Mouse (Mus musculus) spleen, postnatal 0 days (tissue): Measurements from ENCODE around the gene Ctdsp1. TPM values are rescaled to one million over a fixed set of nuclear protein-coding genes. Genes with fewer than 3 reads are reported as not detected.

Experiments used
- microRNA counts: library from miRNA; unstranded; fragments of <30 nt; microRNA quantifications from one replicate; lab custom pipeline; 2015
- polyA plus RNA-seq: library from polyadenylated mRNA; unstranded; fragments of >200 nt; fragmentation: Nextera tagmentation; extraction: Ambion mirVana; gene quantifications from 2 replicates; pipeline ENCODE4 v1.2.1, GENCODE M21; 2015

The Ctdsp1 gene
- polyA plus RNA-seq = 41.8 and 50.5 TPM in 2 replicates

GRCm38 (mm10) chr1:74390924-74391748, at the start of gene Ctdsp1:
Ctdsp1 (plus strand) TSS chr1:74391509.

DNA sequence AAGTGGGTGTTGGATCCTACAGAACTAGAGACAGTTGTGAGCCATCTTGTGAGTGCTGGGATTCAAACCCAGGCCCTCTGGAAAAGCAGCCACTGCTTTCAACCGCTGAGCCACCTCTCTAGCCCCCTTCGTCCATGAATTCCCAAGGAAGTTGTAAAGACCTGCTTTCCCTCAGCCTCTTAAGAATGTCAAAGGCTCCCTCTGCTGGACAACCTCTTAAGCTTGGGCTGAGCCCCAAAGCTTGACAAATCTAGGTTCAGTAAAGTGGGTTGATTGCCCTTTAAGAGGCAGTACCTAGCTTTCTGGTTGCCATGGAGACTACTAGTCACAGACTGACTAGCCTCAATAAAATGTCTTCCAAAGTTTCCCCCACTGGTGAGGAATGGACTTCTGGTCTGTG, 29.5 kb upstream of the Ctdsp1 start, which contains the start of gene Catip:
Catip (plus strand) TSS at position 297 of the 400 bp plus-strand sequence.

DNA sequence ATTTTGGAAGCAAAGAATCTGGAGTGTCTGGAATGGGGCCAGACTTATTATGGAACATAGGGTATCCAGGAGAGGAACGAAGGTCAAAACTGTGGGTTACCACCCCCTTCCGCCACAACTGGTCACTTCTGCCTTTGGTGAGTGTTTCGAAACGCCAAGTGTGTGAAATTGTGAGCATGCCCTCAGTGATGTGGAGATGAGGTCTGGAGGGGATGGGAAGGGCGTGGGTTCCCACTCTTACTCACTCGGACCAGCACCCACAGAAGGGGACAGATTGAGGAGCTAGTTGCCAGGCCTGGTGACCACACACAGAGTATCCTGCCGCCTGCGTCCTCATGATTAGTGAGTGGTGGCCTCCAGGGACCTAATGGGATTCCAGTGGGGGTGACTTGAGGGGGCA, 16.3 kb upstream of the Ctdsp1 start, which contains the start of gene Slc11a1:
Slc11a1 (plus strand) TSS at position 216 of the 400 bp plus-strand sequence.

DNA sequence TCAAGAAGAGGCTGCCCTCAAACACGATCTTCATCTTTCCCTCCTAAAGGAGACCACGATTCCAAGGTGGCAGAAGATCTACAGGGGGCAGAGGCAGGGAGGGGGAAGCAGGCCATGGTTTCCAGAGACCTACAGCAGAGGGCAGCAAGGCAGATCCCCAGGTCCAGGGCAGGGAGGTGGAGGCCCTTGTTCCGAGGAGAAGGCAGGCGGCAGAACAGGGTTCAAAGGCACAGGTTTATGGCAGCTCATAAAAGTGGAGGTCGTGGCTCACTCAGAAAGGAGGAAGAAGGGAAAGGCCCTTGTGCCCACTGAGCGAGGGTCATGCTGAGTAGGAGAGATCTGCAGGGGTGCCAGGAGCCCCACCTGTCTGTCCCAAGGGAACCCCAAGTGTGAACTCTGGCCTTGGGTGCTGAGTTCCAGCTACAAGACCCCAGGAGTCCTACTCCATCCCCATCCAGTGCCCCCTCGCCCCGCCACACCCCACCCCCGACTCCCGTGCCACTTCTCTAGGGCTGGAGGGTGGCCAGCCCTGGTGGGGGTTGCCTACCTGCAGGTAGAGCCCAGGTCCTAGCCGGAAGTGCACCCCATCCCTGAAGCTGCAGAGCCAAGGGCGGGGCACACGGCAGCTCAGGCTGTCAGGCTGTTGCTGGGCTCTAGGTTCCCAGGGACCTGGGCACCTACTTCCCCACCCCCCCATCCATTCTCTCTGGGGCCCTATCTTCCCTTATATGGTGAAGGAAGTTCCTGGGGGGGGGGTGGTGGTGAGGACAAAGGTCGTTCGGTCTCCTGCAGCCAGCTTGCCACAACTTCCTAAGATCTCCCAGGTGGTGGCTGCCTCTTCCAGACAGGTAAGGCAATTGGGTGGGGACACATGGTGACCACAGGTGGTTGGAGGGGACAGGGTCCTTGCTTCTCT, 17.5 kb downstream of the Ctdsp1 start, which contains the start of gene Vil1:
Vil1 (plus strand) TSS at position 788 of the 916 bp plus-strand sequence.

MicroRNAs encoded within 50 kb of the gene (microRNA counts, 519-probe panel; counts per million panel counts)
- 7,104 counts per million, percentile 68 among the panel's probes with 10 or more counts for microRNA mmu-miR-26b (lab: Ali Mortazavi, UCI)

Other genes with a start within 250 kb of the Ctdsp1 start
- 19.3 and 24.9 TPM in 2 replicates for gene Cxcr2, start 237.5 kb upstream of the Ctdsp1 start, polyA plus RNA-seq
- not detected in 2 replicates for gene Cxcr1, start 196.9 kb upstream of the Ctdsp1 start, polyA plus RNA-seq
- gene Arpc2, start 155.4 kb upstream of the Ctdsp1 start, polyA plus RNA-seq = 317 and 369 TPM in 2 replicates
- 0.16 and 0.34 TPM in 2 replicates for gene Gpbar1, start 113.0 kb upstream of the Ctdsp1 start, polyA plus RNA-seq
- gene Aamp, start 106.8 kb upstream of the Ctdsp1 start, polyA plus RNA-seq = 94.4 and 109 TPM in 2 replicates
- gene Pnkd, start 106.6 kb upstream of the Ctdsp1 start, polyA plus RNA-seq = 40.9 and 42.6 TPM in 2 replicates
- gene Tmbim1, start 85.9 kb upstream of the Ctdsp1 start, polyA plus RNA-seq = 20.2 and 21.1 TPM in 2 replicates
- 0.16 and 0.20 TPM in 2 replicates for gene Catip, start 29.4 kb upstream of the Ctdsp1 start, polyA plus RNA-seq
- 17.5 and 24.0 TPM in 2 replicates for gene Slc11a1, start 16.3 kb upstream of the Ctdsp1 start, polyA plus RNA-seq
- gene Vil1, start 17.9 kb downstream of the Ctdsp1 start, polyA plus RNA-seq = 0.11 and 0.14 TPM in 2 replicates
- 40.3 and 42.2 TPM in 2 replicates for gene Cnot9, start 114.5 kb downstream of the Ctdsp1 start, polyA plus RNA-seq
- gene Plcd4, start 151.4 kb downstream of the Ctdsp1 start, polyA plus RNA-seq = 0.20 and 0.82 TPM in 2 replicates
- gene Usp37, start 152.8 kb downstream of the Ctdsp1 start, polyA plus RNA-seq = 13.0 and 13.2 TPM in 2 replicates
- gene Zfp142, start 196.7 kb downstream of the Ctdsp1 start, polyA plus RNA-seq = 3.0 and 3.1 TPM in 2 replicates
- gene Bcs1l, start 196.8 kb downstream of the Ctdsp1 start, polyA plus RNA-seq = 7.3 and 8.8 TPM in 2 replicates
- 13.2 and 18.0 TPM in 2 replicates for gene Rnf25, start 209.9 kb downstream of the Ctdsp1 start, polyA plus RNA-seq
- 0.40 and 0.73 TPM in 2 replicates for gene Stk36, start 209.9 kb downstream of the Ctdsp1 start, polyA plus RNA-seq